Mouse (Mus musculus): ENCODE measurements around the gene Itsn1. TPM values are rescaled to one million over a fixed set of nuclear protein-coding genes. Genes with fewer than 3 reads are reported as not detected.

Itsn1 gene
- 8.9 and 12.9 TPM in 2 replicates for polyA plus RNA-seq (2012; rRNA removed)

- WGBS = 0% methylated on average over 32 of the region's 33 CpGs
- TF ChIP-seq CTCF (IDR thresholded peaks at IDR 0.05; ENCODE audit: borderline replicate concordance, control insufficient read depth, extremely low read depth, insufficient read depth, low read length, poor library complexity) (peak; percentile 50; the same call in 1 of the 2 replicates), POLR2A (IDR thresholded peaks at IDR 0.05; ENCODE audit: control insufficient read depth, extremely low read depth, insufficient read depth, low read length, poor library complexity) (peak; percentile 48; the same call in 1 of the 2 replicates)
- H3K4me1 ChIP-seq (replicated peaks; ENCODE audit: control insufficient read depth, insufficient read depth, low read length) = peaks cover 8% of the 10 kb centered on the region
- DNase-seq = peak; percentile 99
- no peaks in the 10 kb centered on the region for H3K36me3 ChIP-seq (ENCODE audit: control insufficient read depth, insufficient read depth, low read length)
- H3K27ac ChIP-seq (ENCODE audit: control insufficient read depth, insufficient read depth, low read length) = no peak within 1 kb of the TSS; the same call in 1 of the 2 replicates
- H3K27me3 ChIP-seq (ENCODE audit: control insufficient read depth, insufficient read depth, low read length) = peaks cover 5% of the 10 kb centered on the region
- H3K4me3 ChIP-seq (ENCODE audit: control insufficient read depth, insufficient read depth, low read length) = peak within 1 kb of the TSS; percentile 68
Observed at GRCm38 (mm10) chr16:91729066-91729482, at the start of gene Itsn1. TSS of gene Itsn1 (plus strand) at chr16:91729281.

GRCm38 (mm10) chr16:91680656-91681055 lies 48.4 kb upstream of the Itsn1 start:
- WGBS = 92% methylated on average over 5 of the region's 5 CpGs
- peaks cover 3% of the 10 kb centered on the region for H3K4me1 ChIP-seq (replicated peaks; ENCODE audit: control insufficient read depth, insufficient read depth, low read length)
- H3K4me3 ChIP-seq (ENCODE audit: control insufficient read depth, insufficient read depth, low read length) = no peak overlapping the region
- no peak for DNase-seq
- no peak overlapping the region for H3K27ac ChIP-seq (ENCODE audit: control insufficient read depth, insufficient read depth, low read length)
- H3K27me3 ChIP-seq (ENCODE audit: control insufficient read depth, insufficient read depth, low read length) = no peaks in the 10 kb centered on the region
- TF ChIP-seq CTCF (IDR thresholded peaks at IDR 0.05; ENCODE audit: borderline replicate concordance, control insufficient read depth, extremely low read depth, insufficient read depth, low read length, poor library complexity) = no peak
- no peak for TF ChIP-seq POLR2A (IDR thresholded peaks at IDR 0.05; ENCODE audit: control insufficient read depth, extremely low read depth, insufficient read depth, low read length, poor library complexity)
- H3K36me3 ChIP-seq (ENCODE audit: control insufficient read depth, insufficient read depth, low read length) = peaks cover 70% of the 10 kb centered on the region

GRCm38 (mm10) chr16:91685526-91685925 lies 43.6 kb upstream of the Itsn1 start:
- H3K27me3 ChIP-seq (ENCODE audit: control insufficient read depth, insufficient read depth, low read length) = no peaks in the 10 kb centered on the region
- H3K27ac ChIP-seq (ENCODE audit: control insufficient read depth, insufficient read depth, low read length) = peak overlapping the region; percentile 10; the same call in 1 of the 2 replicates
- H3K4me3 ChIP-seq (ENCODE audit: control insufficient read depth, insufficient read depth, low read length) = no peak overlapping the region
- WGBS = 34% methylated on average over 5 of the region's 5 CpGs
- DNase-seq = no peak
- peaks cover 27% of the 10 kb centered on the region for H3K36me3 ChIP-seq (ENCODE audit: control insufficient read depth, insufficient read depth, low read length)
- no peak for TF ChIP-seq POLR2A (IDR thresholded peaks at IDR 0.05; ENCODE audit: control insufficient read depth, extremely low read depth, insufficient read depth, low read length, poor library complexity)
- H3K4me1 ChIP-seq (replicated peaks; ENCODE audit: control insufficient read depth, insufficient read depth, low read length) = peaks cover 13% of the 10 kb centered on the region

GRCm38 (mm10) chr16:91686369-91686768 lies 42.7 kb upstream of the Itsn1 start:
- H3K27ac ChIP-seq (ENCODE audit: control insufficient read depth, insufficient read depth, low read length) = no peak overlapping the region
- H3K36me3 ChIP-seq (ENCODE audit: control insufficient read depth, insufficient read depth, low read length) = peaks cover 26% of the 10 kb centered on the region
- TF ChIP-seq CTCF (IDR thresholded peaks at IDR 0.05; ENCODE audit: borderline replicate concordance, control insufficient read depth, extremely low read depth, insufficient read depth, low read length, poor library complexity) (no peak), POLR2A (IDR thresholded peaks at IDR 0.05; ENCODE audit: control insufficient read depth, extremely low read depth, insufficient read depth, low read length, poor library complexity) (no peak)
- no peaks in the 10 kb centered on the region for H3K27me3 ChIP-seq (ENCODE audit: control insufficient read depth, insufficient read depth, low read length)
- 95% methylated on average over 5 of the region's 5 CpGs for WGBS
- no peak overlapping the region for H3K4me3 ChIP-seq (ENCODE audit: control insufficient read depth, insufficient read depth, low read length)
- no peak for DNase-seq
- H3K4me1 ChIP-seq (replicated peaks; ENCODE audit: control insufficient read depth, insufficient read depth, low read length) = peaks cover 13% of the 10 kb centered on the region

GRCm38 (mm10) chr16:91688023-91688618 lies 41.0 kb upstream of the Itsn1 start:
- peaks cover 12% of the 10 kb centered on the region for H3K36me3 ChIP-seq (ENCODE audit: control insufficient read depth, insufficient read depth, low read length)
- peak overlapping the region; percentile 58 for H3K4me3 ChIP-seq (ENCODE audit: control insufficient read depth, insufficient read depth, low read length)
- H3K27ac ChIP-seq (ENCODE audit: control insufficient read depth, insufficient read depth, low read length) = no peak overlapping the region
- DNase-seq = no peak
- peaks cover 13% of the 10 kb centered on the region for H3K4me1 ChIP-seq (replicated peaks; ENCODE audit: control insufficient read depth, insufficient read depth, low read length)
- no peaks in the 10 kb centered on the region for H3K27me3 ChIP-seq (ENCODE audit: control insufficient read depth, insufficient read depth, low read length)
- no peak; the same call in 1 of the 2 replicates for TF ChIP-seq POLR2A (IDR thresholded peaks at IDR 0.05; ENCODE audit: control insufficient read depth, extremely low read depth, insufficient read depth, low read length, poor library complexity)
- no peak for TF ChIP-seq CTCF (IDR thresholded peaks at IDR 0.05; ENCODE audit: borderline replicate concordance, control insufficient read depth, extremely low read depth, insufficient read depth, low read length, poor library complexity)
- 2% methylated on average over 51 of the region's 51 CpGs for WGBS

- Histone ChIP-seq H3K36me3 (ENCODE audit: control insufficient read depth, insufficient read depth, low read length) (peaks cover 5% of the 10 kb centered on the region; the same call in 1 of the 2 replicates), H3K4me3 (ENCODE audit: control insufficient read depth, insufficient read depth, low read length) (peak within 1 kb of the TSS; percentile 67), H3K27ac (ENCODE audit: control insufficient read depth, insufficient read depth, low read length) (peak within 1 kb of the TSS; percentile 67), H3K27me3 (ENCODE audit: control insufficient read depth, insufficient read depth, low read length) (no peaks in the 10 kb centered on the region), H3K4me1 (replicated peaks; ENCODE audit: control insufficient read depth, insufficient read depth, low read length) (peaks cover 13% of the 10 kb centered on the region)
- 1% methylated on average over 71 of the region's 71 CpGs for WGBS
- TF ChIP-seq CTCF (IDR thresholded peaks at IDR 0.05; ENCODE audit: borderline replicate concordance, control insufficient read depth, extremely low read depth, insufficient read depth, low read length, poor library complexity) = 0 out of 2 replicates have a peak, but pooled peaks have one; percentile 48
- peak; percentile 82 for TF ChIP-seq POLR2A (IDR thresholded peaks at IDR 0.05; ENCODE audit: control insufficient read depth, extremely low read depth, insufficient read depth, low read length, poor library complexity)
- DNase-seq = peak; percentile 95
Observed at GRCm38 (mm10) chr16:91688619-91689334, 40.3 kb upstream of the Itsn1 start, which contains the start of gene Donson. TSS of gene Donson (minus strand) at chr16:91688770.
